Mouse (Mus musculus) cerebellum, adult 2 months (tissue): ENCODE data around the gene Fbxo11. TPM values are rescaled to one million over a fixed set of nuclear protein-coding genes. Genes with fewer than 3 reads are reported as not detected.

Source experiments
- DNase-seq, 2 experiments: peaks; one replicate each; pipeline ENCODE4 v3.0.0; 2021
- H3K27ac ChIP-seq: fragments of 200-500 bp; 2 replicates; pipeline ENCODE4 v1.5.1; 2012; ENCODE audit warnings: low read length, control low read depth, inconsistent platforms; ENCODE audit not compliant: insufficient read depth
- H3K27me3 ChIP-seq: fragments of 200-500 bp; 2 replicates; pipeline ENCODE4 v1.6.1; 2012; ENCODE audit warnings: inconsistent platforms, mild to moderate bottlenecking, low read length, moderate library complexity; ENCODE audit not compliant: control insufficient read depth, insufficient read depth
- H3K4me1 ChIP-seq: fragments of 200-500 bp; 2 replicates; pipeline ENCODE4 v1.6.1; 2011; ENCODE audit warnings: low read length; ENCODE audit not compliant: control insufficient read depth, insufficient read depth
- H3K4me3 ChIP-seq: fragments of 200-500 bp; replicated peaks from 2 replicates; pipeline ENCODE3; 2011; ENCODE audit warnings: mild to moderate bottlenecking, low read depth, low read length, control low read depth; ENCODE audit not compliant: insufficient read depth
- CTCF ChIP-seq: fragments of 200-500 bp; IDR thresholded peaks from 2 replicates; pipeline ENCODE4 v1.5.1; 2011; ENCODE audit warnings: low read depth, mild to moderate bottlenecking, control low read depth, low read length, moderate library complexity, borderline replicate concordance; ENCODE audit not compliant: insufficient read depth
- POLR2A ChIP-seq: fragments of 200-500 bp; IDR thresholded peaks from 2 replicates; pipeline ENCODE4 v1.6.1; 2011; ENCODE audit warnings: low read length, control low read depth, borderline replicate concordance; ENCODE audit not compliant: insufficient read depth
- WGBS: fragments of 180-500 bp; shearing (Covaris S2); methylation state at CpG from one replicate; pipeline ENCODE4 v1.1.7; 2018; 5-methylcytosine and 5-hydroxymethylcytosine counted together
- polyA plus RNA-seq: library from polyadenylated mRNA; depleted of rRNA; stranded (reverse); fragments of >200 nt; gene quantifications from 2 replicates; pipeline ENCODE4 v1.2.3, GENCODE M21; 2012

The Fbxo11 gene
- polyA plus RNA-seq, 1 experiment, result 73.1 TPM

- Histone ChIP-seq H3K27ac (no peak overlapping the region), H3K4me1 (no peaks in the 10 kb centered on the region), H3K4me3 (no peak overlapping the region), H3K27me3 (no peaks in the 10 kb centered on the region)
- no peak for DNase-seq
- WGBS, result 90% methylated on average over 6 of the region's 6 CpGs
- TF ChIP-seq POLR2A, result no peak
- TF ChIP-seq CTCF, result no peak
These were observed 16.4 kb upstream of the Fbxo11 start for GRCm38 (mm10) chr17:88081446-88081845.

DNA sequence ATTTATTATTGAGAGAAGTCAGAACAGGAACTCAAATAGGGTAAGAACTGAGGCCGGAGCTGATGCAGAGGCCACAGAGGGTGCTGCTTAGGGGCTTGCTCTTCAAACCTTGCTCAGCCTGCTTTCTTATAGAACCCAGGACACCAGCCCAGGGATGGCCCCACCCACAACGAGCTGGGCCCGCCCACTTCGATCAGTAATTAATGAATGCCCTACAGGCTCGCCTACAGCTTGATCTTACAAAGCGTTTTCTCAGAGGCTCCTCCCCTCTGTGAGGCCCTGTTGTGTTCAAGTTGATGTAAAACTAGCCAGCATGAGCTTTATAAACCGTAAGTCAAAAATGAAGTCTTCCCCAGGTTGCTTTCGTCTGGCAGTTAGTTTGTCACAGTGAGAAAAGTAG lies 14.7 kb upstream of the Fbxo11 start:
- H3K4me1 ChIP-seq, result no peaks in the 10 kb centered on the region
- no peak for DNase-seq
- 86% methylated on average over 8 of the region's 8 CpGs for WGBS
- no peaks in the 10 kb centered on the region for H3K27me3 ChIP-seq
- TF ChIP-seq CTCF (no peak), POLR2A (no peak)
- no peak overlapping the region for H3K4me3 ChIP-seq
- H3K27ac ChIP-seq, result no peak overlapping the region

DNA sequence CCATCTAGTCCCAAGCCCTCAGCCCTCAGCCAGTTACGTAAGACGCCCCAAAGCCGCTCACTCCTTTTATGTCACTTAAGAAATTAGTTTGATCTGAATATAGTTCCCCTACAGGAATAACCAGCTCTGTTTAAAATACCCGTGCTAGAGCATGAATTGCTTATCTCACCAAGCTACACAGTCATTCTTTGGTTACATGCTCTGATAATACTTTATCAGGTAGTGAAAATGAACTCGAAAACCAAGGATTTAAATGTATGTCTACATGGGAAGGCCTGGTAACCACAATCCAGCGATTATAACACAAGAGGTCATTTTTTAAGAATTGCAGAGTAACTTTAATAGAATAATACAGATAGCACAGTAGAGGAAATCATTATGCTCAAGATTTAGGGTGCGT lies 7.0 kb upstream of the Fbxo11 start:
- Histone ChIP-seq H3K27ac (no peak overlapping the region), H3K4me1 (no peaks in the 10 kb centered on the region), H3K4me3 (no peak overlapping the region), H3K27me3 (no peaks in the 10 kb centered on the region)
- DNase-seq, result no peak
- TF ChIP-seq POLR2A, result no peak
- WGBS, result 93% methylated on average over 7 of the region's 7 CpGs

GRCm38 (mm10) chr17:88068024-88068719 lies 3.1 kb upstream of the Fbxo11 start:
- H3K27ac ChIP-seq, result no peak overlapping the region
- DNase-seq, result no peak
- no peaks in the 10 kb centered on the region for H3K4me1 ChIP-seq
- WGBS, result 97% methylated on average over 7 of the region's 7 CpGs
- TF ChIP-seq POLR2A (no peak), CTCF (no peak)
- no peaks in the 10 kb centered on the region for H3K27me3 ChIP-seq
- H3K4me3 ChIP-seq, result no peak overlapping the region

GRCm38 (mm10) chr17:88067202-88067901 lies 2.3 kb upstream of the Fbxo11 start:
- no peaks in the 10 kb centered on the region for H3K27me3 ChIP-seq
- no peak for TF ChIP-seq CTCF
- TF ChIP-seq POLR2A, result no peak
- 62% methylated on average over 4 of the region's 4 CpGs for WGBS
- peak overlapping the region; percentile 98 for H3K4me3 ChIP-seq
- H3K4me1 ChIP-seq, result no peaks in the 10 kb centered on the region
- no peak for DNase-seq
- no peak overlapping the region for H3K27ac ChIP-seq

- Histone ChIP-seq H3K4me1 (no peaks in the 10 kb centered on the region), H3K27ac (no peak overlapping the region), H3K4me3 (peak overlapping the region; percentile 98), H3K27me3 (no peaks in the 10 kb centered on the region)
- no peak for DNase-seq
- TF ChIP-seq CTCF (no peak), POLR2A (no peak)
- 8% methylated on average over 9 of the region's 9 CpGs for WGBS
These were observed 1.7 kb upstream of the Fbxo11 start for GRCm38 (mm10) chr17:88066799-88067198.

GRCm38 (mm10) chr17:88065801-88066646 lies 933 bp upstream of the Fbxo11 start:
- H3K4me1 ChIP-seq, result no peaks in the 10 kb centered on the region
- H3K4me3 ChIP-seq, result peak overlapping the region; percentile 100
- TF ChIP-seq POLR2A, result peak; percentile 46; the same call in 1 of the 2 replicates
- TF ChIP-seq CTCF, result peak; percentile 57; the same call in 1 of the 2 replicates
- 1% methylated on average over 38 of the region's 57 CpGs for WGBS
- no peaks in the 10 kb centered on the region for H3K27me3 ChIP-seq
- H3K27ac ChIP-seq, result peak overlapping the region; percentile 91
- peak; percentile 89 to 95 for DNase-seq
